Mouse (Mus musculus) testis, postnatal 10 days (tissue): ENCODE measurements around the gene Ugcg.
A peak's percentile ranks its signal among the peaks of the same experiment; 100 is the strongest.

Experiments
- DNase-seq: peaks from one replicate; pipeline ENCODE4 v3.0.0; 2021; ENCODE audit warnings: low spot score

Ugcg gene

GRCm38 (mm10) chr4:59190650-59191424 lies 1.8 kb downstream of the Ugcg start:
- no peak for DNase-seq

- no peak for DNase-seq
Observed at GRCm38 (mm10) chr4:59194731-59195496, 5.9 kb downstream of the Ugcg start.

- DNase-seq = no peak
Observed at GRCm38 (mm10) chr4:59196346-59197077, 7.5 kb downstream of the Ugcg start.

- no peak for DNase-seq
Observed at GRCm38 (mm10) chr4:59197078-59197424, 8.0 kb downstream of the Ugcg start.

GRCm38 (mm10) chr4:59197462-59197861 lies 8.4 kb downstream of the Ugcg start:
- DNase-seq = no peak

GRCm38 (mm10) chr4:59199341-59199740 lies 10.3 kb downstream of the Ugcg start:
- peak; percentile 64 for DNase-seq

- DNase-seq = no peak
Observed at GRCm38 (mm10) chr4:59199805-59200204, 10.7 kb downstream of the Ugcg start.

- no peak for DNase-seq
Observed at GRCm38 (mm10) chr4:59200636-59201035, 11.6 kb downstream of the Ugcg start.

- DNase-seq = no peak
Observed at GRCm38 (mm10) chr4:59204616-59205015, 15.6 kb downstream of the Ugcg start.

GRCm38 (mm10) chr4:59205758-59206340 lies 16.8 kb downstream of the Ugcg start:
- DNase-seq = no peak

- no peak for DNase-seq
Observed at GRCm38 (mm10) chr4:59206600-59206999, 17.5 kb downstream of the Ugcg start.

- no peak for DNase-seq
Observed at GRCm38 (mm10) chr4:59208607-59209006, 19.6 kb downstream of the Ugcg start.

- DNase-seq = no peak
Observed at GRCm38 (mm10) chr4:59211181-59211580, 22.1 kb downstream of the Ugcg start.

- no peak for DNase-seq
Observed at GRCm38 (mm10) chr4:59213833-59214232, 24.8 kb downstream of the Ugcg start.

GRCm38 (mm10) chr4:59214695-59215094 lies 25.6 kb downstream of the Ugcg start:
- DNase-seq = no peak

GRCm38 (mm10) chr4:59215585-59215984 lies 26.5 kb downstream of the Ugcg start:
- no peak for DNase-seq

- DNase-seq = no peak
Observed at GRCm38 (mm10) chr4:59217101-59217500, 28.0 kb downstream of the Ugcg start.

- no peak for DNase-seq
Observed at GRCm38 (mm10) chr4:59218154-59218553, 29.1 kb downstream of the Ugcg start.

GRCm38 (mm10) chr4:59222226-59222625 lies 33.2 kb downstream of the Ugcg start:
- no peak for DNase-seq

- no peak for DNase-seq
Observed at GRCm38 (mm10) chr4:59223055-59223615, 34.1 kb downstream of the Ugcg start.

- no peak for DNase-seq
Observed at GRCm38 (mm10) chr4:59224889-59225288, 35.8 kb downstream of the Ugcg start.

GRCm38 (mm10) chr4:59227047-59227446 lies 38.0 kb downstream of the Ugcg start:
- no peak for DNase-seq
